Mouse (Mus musculus): Measurements from ENCODE around the gene 9230112D13Rik. TPM values are rescaled to one million over a fixed set of nuclear protein-coding genes. Genes with fewer than 3 reads are reported as not detected.

9230112D13Rik gene
- polyA plus RNA-seq, 2 experiments, result not detected

DNA sequence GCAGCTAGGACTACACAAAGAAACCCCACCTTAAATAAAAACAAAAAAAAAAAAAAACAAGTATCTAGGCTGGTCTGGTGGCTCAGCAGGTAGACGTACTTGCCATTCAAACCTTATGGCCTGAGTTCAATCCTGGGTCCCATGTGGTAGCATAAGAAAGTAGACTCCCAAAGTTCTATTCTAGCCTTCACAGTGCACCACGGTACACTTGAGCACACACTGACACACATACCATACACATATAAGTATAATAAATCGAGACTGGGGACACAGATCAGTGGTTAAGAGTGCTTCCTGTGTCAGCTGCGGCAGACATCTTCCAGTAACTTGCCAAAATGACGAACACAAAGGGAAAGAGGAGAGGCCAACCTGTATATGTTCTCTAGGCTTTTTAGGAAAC is 6.7 kb downstream of the 9230112D13Rik start:
- Histone ChIP-seq H3K36me3 (replicated peaks; ENCODE audit: control insufficient read depth, insufficient read depth, low read depth) (no peaks in the 10 kb centered on the region), H3K27me3 (ENCODE audit: control insufficient read depth, insufficient read depth, low read length) (no peaks in the 10 kb centered on the region), H3K27ac (no peak overlapping the region), H3K4me1 (replicated peaks; ENCODE audit: control insufficient read depth in 2 of 2, insufficient read depth in 2 of 2, low read length in 1 of 2) (no peaks in the 10 kb centered on the region), H3K4me2 (ENCODE audit: low read depth) (no peak overlapping the region), H3K9me3 (ENCODE audit: control insufficient read depth, low read length) (no peaks in the 10 kb centered on the region), H3K9ac (replicated peaks) (no peak overlapping the region), H3K4me3 (ENCODE audit: insufficient read depth in 1 of 2, low read depth in 2 of 2, low read length in 2 of 2) (no peak overlapping the region)
- TF ChIP-seq EP300 (IDR thresholded peaks at IDR 0.05; ENCODE audit: low read depth) (no peak), CTCF (IDR thresholded peaks at IDR 0.05; ENCODE audit: low read depth) (no peak)
- 41% methylated on average over 5 of the region's 5 CpGs for WGBS (ENCODE audit: insufficient replicate concordance)
- DNase-seq (ENCODE audit: low read depth in 3 of 3, low spot score in 3 of 3) (no peak), ATAC-seq (ENCODE audit: insufficient read depth) (no peak)

DNA sequence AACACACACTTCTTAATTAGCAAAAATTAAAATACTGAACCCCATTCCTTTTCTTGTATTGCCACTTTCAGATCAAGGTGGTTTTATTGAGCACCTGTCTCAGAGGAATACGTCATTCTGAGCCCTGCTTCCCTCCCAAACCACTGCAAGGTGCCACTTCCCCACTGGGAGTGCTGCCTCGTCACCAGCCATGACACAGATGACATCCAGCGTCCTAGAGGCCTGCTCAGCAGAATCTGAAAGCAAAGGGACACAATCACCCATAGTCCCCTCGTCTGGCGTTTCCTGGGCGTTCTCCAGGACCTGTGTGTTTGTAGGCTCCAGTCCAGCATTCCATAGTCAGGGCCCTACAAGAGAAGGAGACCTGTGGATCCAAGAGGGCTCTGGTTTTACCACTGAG is 8.5 kb downstream of the 9230112D13Rik start:
- DNase-seq (ENCODE audit: low read depth in 3 of 3, low spot score in 3 of 3) (no peak), ATAC-seq (ENCODE audit: insufficient read depth) (no peak)
- WGBS (ENCODE audit: insufficient replicate concordance), result 23% methylated on average over 6 of the region's 6 CpGs
- H3K36me3 ChIP-seq (replicated peaks; ENCODE audit: control insufficient read depth, insufficient read depth, low read depth), result no peaks in the 10 kb centered on the region
- no peaks in the 10 kb centered on the region for H3K9me3 ChIP-seq (ENCODE audit: control insufficient read depth, low read length)
- H3K4me1 ChIP-seq (replicated peaks; ENCODE audit: control insufficient read depth in 2 of 2, insufficient read depth in 2 of 2, low read length in 1 of 2), result no peaks in the 10 kb centered on the region
- H3K9ac ChIP-seq (replicated peaks), result no peak overlapping the region
- no peaks in the 10 kb centered on the region for H3K27me3 ChIP-seq (ENCODE audit: control insufficient read depth, insufficient read depth, low read length)
- H3K27ac ChIP-seq, result no peak overlapping the region
- TF ChIP-seq EP300 (IDR thresholded peaks at IDR 0.05; ENCODE audit: low read depth), result no peak
- no peak for TF ChIP-seq CTCF (IDR thresholded peaks at IDR 0.05; ENCODE audit: low read depth)
- H3K4me2 ChIP-seq (ENCODE audit: low read depth), result no peak overlapping the region
- no peak overlapping the region for H3K4me3 ChIP-seq (ENCODE audit: insufficient read depth in 1 of 2, low read depth in 2 of 2, low read length in 2 of 2)

DNA sequence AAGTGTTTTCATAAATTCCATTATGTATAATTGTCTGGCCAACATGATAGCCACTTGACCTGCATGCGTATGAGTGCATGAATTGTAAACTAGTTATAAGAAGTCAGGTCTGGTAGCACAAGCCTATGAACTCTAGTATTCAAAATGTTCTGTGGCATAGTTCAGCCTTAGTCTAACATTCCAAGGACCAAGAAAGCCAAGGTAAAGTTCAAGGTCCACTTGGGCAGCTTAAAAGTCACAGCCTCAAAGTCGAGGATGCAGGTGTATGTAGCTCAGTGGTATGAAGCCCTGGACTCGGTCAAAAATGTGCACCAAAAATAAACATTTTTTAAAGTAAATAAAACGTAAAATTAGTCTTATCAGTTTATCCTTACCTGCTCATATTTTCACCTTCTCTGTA is 10.0 kb downstream of the 9230112D13Rik start:
- DNase-seq (ENCODE audit: low read depth in 3 of 3, low spot score in 3 of 3), result no peak
- ATAC-seq (ENCODE audit: insufficient read depth), result no peak
- no peak overlapping the region for H3K27ac ChIP-seq
- H3K9me3 ChIP-seq (ENCODE audit: control insufficient read depth, low read length), result no peaks in the 10 kb centered on the region
- no peaks in the 10 kb centered on the region for H3K27me3 ChIP-seq (ENCODE audit: control insufficient read depth, insufficient read depth, low read length)
- H3K9ac ChIP-seq (replicated peaks), result no peak overlapping the region
- no peak overlapping the region for H3K4me2 ChIP-seq (ENCODE audit: low read depth)
- 43% methylated on average over 4 of the region's 4 CpGs for WGBS (ENCODE audit: insufficient replicate concordance)
- H3K36me3 ChIP-seq (replicated peaks; ENCODE audit: control insufficient read depth, insufficient read depth, low read depth), result no peaks in the 10 kb centered on the region
- TF ChIP-seq CTCF (IDR thresholded peaks at IDR 0.05; ENCODE audit: low read depth), result no peak
- no peak for TF ChIP-seq EP300 (IDR thresholded peaks at IDR 0.05; ENCODE audit: low read depth)
- H3K4me3 ChIP-seq (ENCODE audit: insufficient read depth in 1 of 2, low read depth in 2 of 2, low read length in 2 of 2), result no peak overlapping the region
- peaks cover 0 to 12% of the 10 kb centered on the region in 2 experiments; a peak in 2 of 4 replicates for H3K4me1 ChIP-seq (replicated peaks; ENCODE audit: control insufficient read depth in 2 of 2, insufficient read depth in 2 of 2, low read length in 1 of 2)

DNA sequence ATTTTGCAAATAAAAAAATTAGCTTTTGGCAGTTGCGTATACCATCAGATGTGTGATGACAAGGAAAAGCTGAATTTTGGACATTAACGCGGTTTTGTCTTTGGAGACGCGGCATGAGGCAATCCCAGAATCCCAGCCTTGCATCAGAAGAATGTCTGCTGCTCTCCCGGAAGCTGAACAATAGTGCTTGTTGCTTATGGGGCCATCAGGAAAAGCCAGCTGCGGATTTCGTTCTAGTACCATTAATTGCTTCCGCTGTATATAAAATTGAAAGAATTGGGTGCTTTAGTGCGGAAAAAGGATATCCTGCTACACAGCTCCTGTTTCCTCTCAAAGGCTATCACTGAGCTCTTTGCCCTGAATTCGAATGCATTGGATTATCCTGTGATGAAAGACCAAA is 10.7 kb downstream of the 9230112D13Rik start:
- Histone ChIP-seq H3K9ac (replicated peaks) (no peak overlapping the region), H3K27ac (no peak overlapping the region), H3K9me3 (ENCODE audit: control insufficient read depth, low read length) (no peaks in the 10 kb centered on the region), H3K4me2 (ENCODE audit: low read depth) (no peak overlapping the region), H3K36me3 (replicated peaks; ENCODE audit: control insufficient read depth, insufficient read depth, low read depth) (no peaks in the 10 kb centered on the region), H3K27me3 (ENCODE audit: control insufficient read depth, insufficient read depth, low read length) (no peaks in the 10 kb centered on the region), H3K4me3 (ENCODE audit: insufficient read depth in 1 of 2, low read depth in 2 of 2, low read length in 2 of 2) (no peak overlapping the region), H3K4me1 (replicated peaks; ENCODE audit: control insufficient read depth in 2 of 2, insufficient read depth in 2 of 2, low read length in 1 of 2) (peaks cover 0 to 12% of the 10 kb centered on the region in 2 experiments; a peak in 2 of 4 replicates)
- ATAC-seq (ENCODE audit: insufficient read depth) (no peak), DNase-seq (ENCODE audit: low read depth in 3 of 3, low spot score in 3 of 3) (no peak)
- WGBS (ENCODE audit: insufficient replicate concordance), result 27% methylated on average over 11 of the region's 11 CpGs
- no peak for TF ChIP-seq EP300 (IDR thresholded peaks at IDR 0.05; ENCODE audit: low read depth)
- no peak for TF ChIP-seq CTCF (IDR thresholded peaks at IDR 0.05; ENCODE audit: low read depth)

DNA sequence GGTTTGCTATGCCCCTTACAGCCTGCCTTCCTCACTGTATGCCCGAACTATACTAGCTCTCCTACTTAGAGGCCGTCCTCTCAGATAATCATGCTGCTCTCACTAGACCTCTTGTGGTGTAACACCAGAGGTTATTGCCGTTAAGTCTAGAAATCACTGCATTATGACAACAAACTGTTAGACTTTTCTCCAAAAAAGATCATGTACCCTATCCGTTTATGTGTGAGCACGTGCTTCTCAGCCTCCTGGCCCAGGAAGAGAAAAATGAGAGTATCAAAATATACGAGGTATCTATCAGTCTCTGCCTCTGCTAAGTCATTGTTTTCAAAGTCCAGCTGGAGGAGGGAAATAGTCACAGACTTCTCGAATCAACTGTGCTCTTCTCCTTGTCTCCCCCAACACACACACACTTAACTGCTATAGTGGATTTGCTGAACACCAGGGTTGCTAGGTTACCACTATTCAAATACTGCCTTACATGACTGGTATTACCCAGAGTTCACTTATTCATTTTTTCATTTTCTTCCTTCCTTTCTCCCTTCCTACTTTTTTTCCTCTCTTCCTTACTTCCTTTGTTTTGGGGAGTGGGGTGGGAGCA is 13.7 kb downstream of the 9230112D13Rik start:
- Histone ChIP-seq H3K9me3 (ENCODE audit: control insufficient read depth, low read length) (no peaks in the 10 kb centered on the region), H3K27ac (no peak overlapping the region), H3K27me3 (ENCODE audit: control insufficient read depth, insufficient read depth, low read length) (peaks cover 16% of the 10 kb centered on the region), H3K4me2 (ENCODE audit: low read depth) (no peak overlapping the region), H3K4me1 (replicated peaks; ENCODE audit: control insufficient read depth in 2 of 2, insufficient read depth in 2 of 2, low read length in 1 of 2) (peaks cover 0 to 12% of the 10 kb centered on the region in 2 experiments; a peak in 2 of 4 replicates), H3K9ac (replicated peaks) (no peak overlapping the region), H3K4me3 (ENCODE audit: insufficient read depth in 1 of 2, low read depth in 2 of 2, low read length in 2 of 2) (no peak overlapping the region), H3K36me3 (replicated peaks; ENCODE audit: control insufficient read depth, insufficient read depth, low read depth) (no peaks in the 10 kb centered on the region)
- ATAC-seq (ENCODE audit: insufficient read depth) (no peak), DNase-seq (ENCODE audit: low read depth in 3 of 3, low spot score in 3 of 3) (no peak)
- WGBS (ENCODE audit: insufficient replicate concordance), result 25% methylated on average over 7 of the region's 7 CpGs
- TF ChIP-seq EP300 (IDR thresholded peaks at IDR 0.05; ENCODE audit: low read depth) (no peak), CTCF (IDR thresholded peaks at IDR 0.05; ENCODE audit: low read depth) (no peak)
